Mouse (Mus musculus): ENCODE data around the gene 1110059E24Rik.

DNA sequence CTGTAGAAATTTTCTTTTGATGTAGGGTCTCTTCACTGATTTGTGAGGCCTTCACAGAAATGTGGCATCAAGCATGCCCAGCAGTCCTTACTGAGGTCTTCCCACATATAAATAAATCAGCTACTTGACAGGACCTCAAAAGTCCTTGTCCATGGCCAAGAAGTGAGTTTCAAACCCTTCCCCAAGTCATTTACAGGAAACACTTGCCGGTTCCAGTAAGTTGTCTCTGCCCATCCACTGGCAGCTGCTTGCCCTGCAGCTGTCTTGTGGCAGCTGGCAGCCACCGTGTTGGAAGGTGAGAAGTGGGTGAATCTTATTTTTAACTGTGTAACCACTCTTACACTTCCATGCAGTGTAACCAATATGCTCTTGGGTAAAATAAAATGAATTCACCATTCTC is 66.9 kb downstream of the 1110059E24Rik start:
- TF ChIP-seq POLR2A (IDR thresholded peaks at IDR 0.05; ENCODE audit: borderline replicate concordance, low read depth, low read length), result no peak
- no peak for TF ChIP-seq CTCF (IDR thresholded peaks at IDR 0.05; ENCODE audit: low read depth, low read length)

Measured in bone marrow macrophage, adult 2 months (primary cell).